ENCODE assay signal across 11 mouse cellular contexts in genomic region chr3:117153011-117153473, GRCm38 (mm10).
A peak's percentile ranks its signal among the peaks of the same experiment; 100 is the strongest.
DNase-seq lines count a peak whose midpoint lies in the region; ATAC-seq lines count a peak whose summit lies in the region.
"Had no signal": no experiment of that assay in that cellular context is flagged by ENCODE, and none has a peak within 500 bp of the region (broad histone marks: within the 10 kb centered on the region; RNA-seq: fewer than 3 reads in every experiment).

No protein-coding gene starts in this region.

- ATAC-seq in megakaryocyte, adult 5-6 weeks (ENCODE audit: poor library complexity, severe bottlenecking), result peak; percentile 92
- no peak for ATAC-seq in CD4-positive, CD25-positive, alpha-beta regulatory T cell, adult 4 months

- peak; percentile 25 for DNase-seq in embryo, embryonic 11 days
- no peak for DNase-seq in embryo, embryonic 10 days (ENCODE audit: low spot score)
- peak; percentile 30 for DNase-seq in layer of hippocampus, adult 9-10 months (ENCODE audit: low spot score)
- no peak for DNase-seq in layer of hippocampus, postnatal 25 days (ENCODE audit: extremely low spot score in 1 of 2, low spot score in 1 of 2)
- DNase-seq in MEL-GATA-1-ER (ENCODE audit: extremely low read depth, low read depth), result peak; percentile 23
- DNase-seq in adrenal gland, adult 8-10 months, result no peak
- DNase-seq: adrenal gland, postnatal 25 days; kidney, adult 8-10 months; liver, embryonic 13.5 days had no signal

Comparison
In these comparisons a context has a peak if more than half of its experiments do, and no peak if none do; other contexts are left out.
1. DNase-seq: peak in embryo, embryonic 11 days (single experiment), layer of hippocampus, adult 9-10 months (single experiment) and MEL-GATA-1-ER (single experiment); none in embryo, embryonic 10 days (single experiment), layer of hippocampus, postnatal 25 days (0 of 2) and adrenal gland, adult 8-10 months (single experiment).